Mouse (Mus musculus) megakaryocyte progenitor cell, adult 5-6 weeks (primary cell): ENCODE data around the gene Kcnma1. TPM values are rescaled to one million over a fixed set of nuclear protein-coding genes. Genes with fewer than 3 reads are reported as not detected.

Experiments
- ATAC-seq: replicated peaks from 2 replicates; pipeline ENCODE4 v1.8.0; 2016; ENCODE audit warnings: mild to moderate bottlenecking, moderate TSS enrichment, inconsistent platforms; ENCODE audit not compliant: poor library complexity
- total RNA-seq, 2 experiments: library from RNA; stranded (forward) in 1 of 2; stranded (reverse) in 1 of 2; fragments of 157-497, 149-512 nt in 1 of 2; fragments of 200-1000 nt in 1 of 2; gene quantifications; 2 replicates each; pipeline versions ENCODE4 v1.2.3 to v1.2.4; 2015 to 2017

Gene Kcnma1
- total RNA-seq, 2 experiments from 2014 or later = not detected

DNA sequence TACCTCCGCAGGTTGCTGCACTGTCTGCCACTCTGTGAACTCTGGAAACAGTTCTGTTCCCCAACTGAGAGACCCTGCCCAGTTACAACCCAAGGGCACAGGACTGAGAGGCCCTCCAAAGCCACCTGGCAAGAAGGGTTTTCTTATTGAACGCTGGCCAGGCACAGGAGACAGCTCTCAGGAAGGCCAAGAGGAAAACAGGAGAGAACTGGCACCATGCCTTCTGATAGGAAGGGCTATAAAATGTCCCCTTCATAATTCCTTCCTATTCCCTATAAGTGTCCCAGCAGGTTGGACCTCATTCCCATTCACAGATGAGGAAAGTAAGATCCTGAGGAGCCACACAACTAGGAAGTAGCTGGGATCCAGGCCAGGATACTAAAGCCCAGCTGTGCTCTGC is 39.6 kb downstream of the Kcnma1 start:
- no peak for ATAC-seq

DNA sequence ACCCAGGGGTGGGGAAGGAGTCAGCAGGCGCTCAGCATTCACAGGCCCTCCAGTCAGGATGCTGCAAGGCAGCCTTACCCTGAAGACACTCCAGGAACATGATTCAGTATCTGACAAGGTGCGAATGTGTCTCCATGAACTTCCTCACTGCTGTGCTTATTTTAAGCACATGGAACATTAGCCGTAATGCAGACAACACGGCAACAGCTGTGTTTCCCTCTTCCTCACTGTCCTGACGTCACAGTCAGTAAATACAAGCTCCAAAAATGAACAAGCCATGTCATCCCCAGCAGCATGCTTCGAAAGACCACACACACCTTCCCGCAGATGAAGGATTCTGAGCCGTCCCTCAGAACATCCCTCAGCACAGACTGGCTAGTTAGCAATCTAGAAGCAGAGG is 47.8 kb downstream of the Kcnma1 start:
- ATAC-seq = no peak

DNA sequence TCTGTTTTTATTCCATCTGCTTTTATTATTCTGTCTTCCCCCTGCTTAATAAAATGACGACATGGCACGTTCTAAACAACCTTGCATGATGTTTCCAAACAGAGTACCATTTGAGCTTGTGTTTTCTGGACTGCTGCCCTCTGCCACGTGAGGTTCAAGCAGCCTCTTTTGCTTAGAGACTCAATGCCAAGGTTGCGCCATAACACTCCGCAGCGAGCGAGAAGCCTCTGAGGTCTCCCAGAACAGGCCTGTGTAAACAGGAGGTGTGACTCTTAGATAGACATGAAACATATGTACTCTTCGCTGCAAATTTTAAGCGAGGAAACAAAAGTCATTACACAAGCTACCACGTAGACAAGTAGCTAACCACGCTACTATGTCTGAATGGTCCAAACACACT is 55.2 kb downstream of the Kcnma1 start:
- no peak for ATAC-seq

DNA sequence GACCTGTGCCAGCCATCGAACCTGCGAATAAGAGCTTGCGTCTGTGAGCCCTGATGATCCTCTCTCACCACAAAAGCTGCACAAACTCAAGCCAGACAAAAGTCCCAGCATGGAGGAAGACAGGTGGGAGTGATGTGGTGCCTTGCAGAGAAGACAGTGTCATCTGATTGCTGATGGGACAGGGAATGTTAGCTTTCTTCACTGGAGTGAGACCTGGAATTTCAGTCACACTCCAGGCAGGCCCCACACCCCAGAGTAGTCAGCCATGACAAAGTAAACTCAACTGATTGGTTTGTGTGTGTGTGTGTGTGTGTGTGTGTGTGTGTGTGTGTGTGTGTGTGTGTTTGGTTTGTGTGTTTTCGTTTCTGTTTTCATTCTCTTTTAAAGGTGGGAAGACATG is 57.0 kb downstream of the Kcnma1 start:
- no peak for ATAC-seq

DNA sequence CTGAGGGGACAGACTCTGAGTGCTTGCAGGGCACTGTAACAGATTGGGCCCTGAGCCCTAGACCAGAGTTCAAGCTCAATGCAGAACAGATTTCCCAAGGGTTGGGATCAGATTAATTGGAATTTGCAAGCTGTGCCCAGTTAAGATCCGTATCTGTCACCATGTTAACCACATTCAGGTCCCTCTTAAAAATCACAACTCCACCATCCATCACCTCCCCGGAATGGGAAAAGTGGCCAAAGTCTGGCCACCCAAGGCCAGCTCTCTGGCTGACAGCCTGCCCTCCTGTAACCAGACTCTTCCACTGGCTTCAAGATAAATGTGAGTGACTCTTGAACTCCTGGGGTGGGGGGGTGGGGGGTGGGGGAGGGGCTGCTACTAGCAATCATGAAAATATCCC is 70.4 kb downstream of the Kcnma1 start:
- ATAC-seq = no peak

DNA sequence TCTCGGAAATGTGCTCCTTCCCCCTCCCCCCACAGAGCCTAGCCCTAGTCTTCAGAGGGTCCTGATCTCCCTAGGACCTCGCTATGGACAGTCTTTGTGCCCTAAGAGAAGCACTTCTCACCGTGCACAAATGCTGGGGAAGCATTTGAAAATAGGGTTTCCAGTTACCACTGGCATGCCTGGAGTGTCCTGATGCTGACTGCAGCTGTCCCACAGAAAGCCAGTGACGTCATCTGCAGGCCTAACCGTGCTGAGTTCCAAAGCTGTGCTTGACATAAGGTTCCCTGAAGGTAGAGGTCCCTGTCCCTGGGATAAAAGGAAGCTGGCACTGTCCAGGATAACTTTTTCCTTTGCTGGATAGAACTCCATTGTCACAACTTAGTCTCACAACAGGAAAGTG is 71.1 kb downstream of the Kcnma1 start:
- ATAC-seq = no peak

DNA sequence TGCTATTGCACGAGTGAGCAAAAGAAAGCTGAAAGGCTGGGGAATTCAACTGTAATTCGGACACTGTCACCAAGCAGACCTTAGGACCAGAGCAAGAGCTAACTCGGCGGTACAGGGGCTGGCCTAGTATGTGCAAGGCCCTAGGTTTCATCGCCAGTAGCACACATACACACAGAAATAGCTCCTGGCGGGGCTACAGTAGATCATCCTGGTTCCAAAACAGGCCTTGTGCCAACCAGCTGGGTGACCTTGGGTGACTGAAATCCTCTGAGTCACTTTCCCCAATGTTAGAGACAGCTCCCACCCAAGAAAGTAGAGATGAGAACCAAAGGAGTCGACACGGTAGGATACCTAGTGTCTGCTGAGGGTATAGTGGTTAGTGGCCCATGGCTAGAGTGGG is 72.2 kb downstream of the Kcnma1 start:
- no peak for ATAC-seq

DNA sequence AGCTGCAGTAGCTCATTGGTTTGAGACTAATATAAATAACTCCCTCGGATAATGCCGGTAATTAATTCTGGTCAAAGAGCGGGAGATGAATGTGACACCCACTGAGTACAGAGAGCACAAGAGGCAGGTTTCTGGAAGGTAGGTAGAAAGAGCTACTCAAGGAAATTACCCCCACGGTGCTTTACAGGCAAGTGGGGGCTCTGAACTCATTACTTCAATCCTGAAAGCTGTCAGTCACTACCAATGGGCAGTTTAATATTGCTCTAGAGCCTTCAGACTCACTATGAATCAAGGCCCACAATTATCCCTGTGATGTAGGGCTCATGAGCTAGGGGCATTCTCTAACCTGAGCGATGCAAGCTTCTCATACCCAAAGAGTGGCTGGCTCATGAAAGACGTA is 79.3 kb downstream of the Kcnma1 start:
- ATAC-seq = no peak

DNA sequence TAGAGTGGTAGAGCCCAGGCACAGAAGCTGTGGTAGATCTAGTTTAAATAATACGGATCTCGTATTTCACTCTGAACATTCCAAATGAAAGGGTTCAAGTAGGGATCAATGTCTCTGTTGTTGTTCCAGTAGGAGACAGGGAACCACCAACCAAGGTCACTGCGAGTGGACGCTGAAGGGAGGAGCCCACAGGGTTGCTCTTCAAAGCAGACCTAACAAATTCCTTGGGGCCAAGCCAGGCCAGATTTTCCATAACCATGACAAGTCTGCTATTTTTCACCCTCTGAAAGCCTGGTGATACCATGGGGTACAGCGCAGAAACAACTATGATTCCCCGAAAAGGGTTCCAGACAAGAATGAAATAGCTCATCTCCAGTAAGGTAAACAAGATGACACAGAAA is 82.6 kb downstream of the Kcnma1 start:
- ATAC-seq = no peak

DNA sequence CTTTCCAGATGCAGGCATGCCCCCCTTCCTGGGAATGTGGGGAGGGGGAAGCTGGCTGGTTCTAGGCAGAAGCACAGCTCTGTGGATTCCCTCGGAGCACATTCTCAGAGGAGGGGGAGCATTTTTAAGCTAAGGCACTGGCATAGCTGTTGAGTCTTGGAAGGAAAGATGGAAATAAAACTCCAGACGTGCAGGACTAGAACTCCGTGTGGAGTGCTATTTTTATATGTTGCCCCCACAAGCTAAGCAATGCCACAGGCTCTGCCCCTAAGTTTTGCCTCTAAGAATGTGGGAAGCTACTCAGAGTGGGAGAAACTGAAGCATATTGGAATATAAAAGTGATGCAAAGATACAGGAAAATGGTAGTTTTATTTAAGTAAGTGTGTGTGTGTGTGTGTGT is 85.1 kb downstream of the Kcnma1 start:
- ATAC-seq = no peak

DNA sequence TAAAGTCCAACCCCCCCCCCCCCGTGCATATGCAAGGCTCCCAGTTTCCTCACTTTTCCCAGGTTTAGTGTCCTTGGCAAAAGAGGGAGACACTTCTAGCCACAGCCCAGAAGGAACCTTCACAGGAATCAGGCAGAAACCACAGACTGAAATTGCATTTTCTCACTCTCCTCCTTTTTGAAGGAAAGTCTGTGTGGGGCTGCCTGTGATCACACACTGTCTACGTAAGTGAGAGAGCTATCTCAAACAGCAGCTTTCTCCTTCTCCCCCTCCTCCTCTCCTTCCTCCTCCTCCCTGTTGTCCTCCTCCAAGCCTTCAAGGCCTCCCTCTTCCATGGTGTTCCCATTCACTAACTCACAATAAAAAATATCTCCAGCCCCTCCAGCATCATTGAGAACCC is 90.9 kb downstream of the Kcnma1 start:
- ATAC-seq = no peak

DNA sequence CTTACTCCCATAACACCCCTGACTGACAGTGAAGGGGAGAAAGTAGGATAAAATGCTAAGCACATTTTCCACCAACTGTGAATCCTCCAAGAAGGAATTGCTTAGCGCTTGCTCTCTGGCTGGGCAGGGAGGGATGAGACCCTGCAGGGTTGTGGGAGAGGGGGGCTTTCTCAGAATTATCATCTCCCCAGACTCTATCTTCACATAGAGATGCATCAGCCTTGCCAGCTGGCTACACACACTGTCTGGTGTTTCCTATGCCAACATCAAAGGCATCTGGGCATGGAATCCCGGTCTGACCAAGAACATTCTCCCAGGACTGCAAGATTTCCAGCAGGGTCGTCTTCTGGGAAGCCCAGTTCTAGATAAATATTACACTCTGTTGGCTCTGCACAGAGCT is 91.5 kb downstream of the Kcnma1 start:
- ATAC-seq = no peak

DNA sequence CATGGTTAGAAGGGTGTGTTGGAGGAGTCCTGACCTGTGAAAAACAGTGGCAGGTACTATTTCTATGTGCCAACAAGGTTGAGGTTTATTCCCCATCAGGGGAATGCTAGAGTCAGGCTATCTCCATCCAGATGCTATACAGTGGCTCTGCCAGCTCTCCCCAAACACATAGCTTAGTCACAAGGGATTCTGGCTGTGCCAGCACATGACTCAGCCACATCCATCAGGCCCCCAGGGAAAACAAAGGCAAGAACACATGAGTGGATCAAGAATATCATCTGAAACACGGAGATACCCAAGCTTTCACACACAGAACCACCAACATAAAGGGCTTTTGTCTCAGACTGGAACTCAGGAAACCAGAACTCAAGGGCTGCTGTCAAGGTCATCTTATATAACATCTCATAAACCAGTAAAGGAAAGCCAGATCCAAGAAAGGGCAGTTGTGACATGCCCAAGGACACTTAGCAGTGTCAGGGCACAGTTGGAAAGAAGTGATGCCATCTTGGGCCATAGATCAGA is 103.1 kb downstream of the Kcnma1 start:
- no peak for ATAC-seq

DNA sequence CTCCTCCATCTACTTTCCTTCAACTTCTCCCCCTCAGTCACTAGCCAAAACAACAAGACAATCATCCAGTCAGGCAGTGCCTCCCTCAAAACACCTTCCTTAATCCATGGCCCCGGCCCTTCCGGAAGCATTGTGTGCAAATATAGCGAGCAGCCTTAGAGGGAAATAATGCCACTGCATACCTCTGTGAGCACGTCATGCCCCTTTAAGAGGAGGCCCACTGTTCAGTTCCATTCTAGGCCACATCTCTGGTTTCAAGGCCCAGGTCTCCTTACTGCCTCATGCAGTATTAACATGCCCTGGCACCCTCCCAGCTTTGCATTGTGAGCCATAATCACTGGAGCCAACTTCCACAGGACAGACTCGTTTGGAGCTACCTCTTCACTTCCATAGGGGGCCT is 105.7 kb downstream of the Kcnma1 start:
- no peak for ATAC-seq

DNA sequence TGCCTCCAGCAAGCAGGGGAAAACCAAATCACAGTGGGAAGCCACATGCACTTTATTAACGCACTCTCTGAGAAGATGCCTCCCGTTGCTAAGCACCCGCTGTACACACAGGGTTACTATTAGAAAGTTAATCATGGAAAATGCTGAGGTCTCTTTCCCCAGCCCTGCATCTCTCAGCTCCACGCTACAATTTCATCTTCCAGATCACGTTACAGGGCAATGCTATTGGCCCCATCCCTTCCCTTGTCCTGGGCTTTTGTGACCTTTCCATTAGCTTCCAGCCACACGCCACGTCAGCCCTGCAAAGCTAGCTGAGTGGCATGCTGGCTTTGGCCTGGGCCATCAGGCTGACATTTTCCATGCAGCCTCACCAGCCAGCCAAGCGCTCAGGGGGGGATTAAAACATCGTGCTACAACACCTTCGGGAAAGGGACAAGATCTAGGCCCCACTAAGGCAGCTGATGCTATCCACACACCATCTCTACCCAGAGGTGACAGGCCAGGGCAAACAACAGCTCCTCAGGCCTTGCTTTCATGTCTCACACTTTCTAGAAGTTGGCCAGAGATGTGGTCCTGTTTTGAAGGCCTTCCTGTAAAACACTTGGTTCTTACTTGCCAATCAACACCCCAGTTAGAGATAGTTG is 111.5 kb downstream of the Kcnma1 start:
- no peak for ATAC-seq

DNA sequence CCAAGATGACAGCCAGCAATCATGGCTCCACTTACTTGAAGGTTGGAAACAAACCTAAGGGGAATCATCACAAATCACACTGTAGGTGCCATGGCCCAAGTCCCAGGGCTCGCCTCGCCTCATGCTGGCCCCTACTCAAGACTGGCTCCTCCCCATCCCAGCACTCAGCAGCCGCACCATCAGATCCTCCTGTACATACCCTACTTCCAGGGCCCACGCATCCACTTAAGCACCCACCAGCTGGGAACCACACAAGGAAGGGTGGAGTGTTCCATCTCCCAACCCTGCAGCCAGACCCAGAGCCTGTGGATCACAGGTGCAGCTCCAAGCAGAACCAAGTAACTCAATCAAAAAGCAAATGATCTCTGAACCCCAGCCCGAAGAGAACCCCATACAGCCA is 114.8 kb downstream of the Kcnma1 start:
- no peak for ATAC-seq

DNA sequence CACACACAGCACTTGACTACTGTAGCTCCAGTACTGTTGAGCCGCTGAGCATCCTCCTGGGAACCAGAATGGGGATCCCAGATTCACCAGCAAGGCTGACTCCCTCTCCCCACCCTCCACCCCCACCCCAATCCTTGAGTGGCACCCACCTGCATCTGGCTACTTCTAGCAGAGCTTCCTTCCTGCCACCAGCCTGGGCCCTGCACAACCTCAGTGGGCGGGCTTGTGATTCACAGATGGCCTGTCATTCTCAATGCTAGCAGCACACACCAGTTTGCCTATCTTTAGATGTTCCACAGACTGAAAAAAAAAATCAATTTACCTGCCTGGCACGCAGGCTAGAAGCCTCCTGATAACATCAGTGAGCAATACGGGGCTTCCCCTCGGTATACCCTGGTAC is 116.5 kb downstream of the Kcnma1 start:
- no peak for ATAC-seq

DNA sequence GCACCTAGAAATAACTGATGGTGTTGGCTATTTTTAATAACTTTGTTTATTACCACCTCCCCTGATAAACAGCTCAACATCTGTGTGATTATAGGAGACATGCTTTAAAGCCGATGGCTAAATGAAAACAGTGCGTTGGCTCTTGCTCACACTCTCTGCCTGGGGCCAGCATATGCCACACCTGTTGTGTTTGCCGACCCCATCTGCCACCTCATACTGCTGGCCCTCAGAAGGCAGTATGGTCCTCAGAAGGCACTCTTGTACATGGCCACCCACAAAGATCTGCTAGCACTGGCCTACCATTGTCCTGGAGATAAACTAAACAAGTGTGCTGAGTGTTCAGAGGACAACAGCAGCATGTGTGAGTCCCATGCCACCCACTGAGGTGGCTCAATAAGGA is 118.3 kb downstream of the Kcnma1 start:
- ATAC-seq = no peak

DNA sequence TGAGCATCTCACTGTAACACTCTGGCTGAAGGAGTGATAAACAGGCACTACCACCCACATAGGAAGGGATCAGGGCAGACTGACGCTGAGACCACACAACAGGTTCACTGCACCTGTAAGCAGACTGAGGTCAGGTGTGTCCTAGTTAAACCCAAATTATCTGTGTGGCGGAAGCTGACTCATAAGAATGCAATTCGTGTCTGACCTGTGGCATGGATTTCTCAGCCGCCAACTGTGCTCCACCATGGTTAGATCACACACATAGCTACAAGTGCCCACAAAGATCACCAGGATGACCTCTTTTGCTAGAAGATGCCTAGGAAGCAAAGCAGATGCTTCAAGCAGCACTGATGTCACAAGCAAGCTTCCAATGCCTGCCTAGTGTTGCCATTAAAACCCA is 128.2 kb downstream of the Kcnma1 start:
- ATAC-seq = no peak

DNA sequence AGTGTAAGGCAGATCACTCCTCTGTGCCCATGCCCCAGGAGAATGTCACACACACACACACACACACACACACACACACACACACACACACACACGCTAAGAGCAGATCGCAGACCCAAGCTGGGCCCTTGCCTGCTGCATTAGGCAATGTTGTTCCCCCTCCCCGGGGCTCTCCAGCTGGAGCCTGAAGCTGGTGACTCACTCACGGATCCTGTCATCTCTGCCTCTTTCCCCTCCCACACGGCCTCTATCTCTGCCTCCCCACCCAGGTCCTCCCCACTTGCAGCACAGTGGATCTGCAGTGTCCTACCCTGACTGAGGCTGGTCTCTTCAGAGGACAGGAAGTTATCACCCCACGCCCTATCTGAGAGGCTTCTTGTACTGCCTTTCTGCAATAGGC is 128.8 kb downstream of the Kcnma1 start:
- no peak for ATAC-seq

DNA sequence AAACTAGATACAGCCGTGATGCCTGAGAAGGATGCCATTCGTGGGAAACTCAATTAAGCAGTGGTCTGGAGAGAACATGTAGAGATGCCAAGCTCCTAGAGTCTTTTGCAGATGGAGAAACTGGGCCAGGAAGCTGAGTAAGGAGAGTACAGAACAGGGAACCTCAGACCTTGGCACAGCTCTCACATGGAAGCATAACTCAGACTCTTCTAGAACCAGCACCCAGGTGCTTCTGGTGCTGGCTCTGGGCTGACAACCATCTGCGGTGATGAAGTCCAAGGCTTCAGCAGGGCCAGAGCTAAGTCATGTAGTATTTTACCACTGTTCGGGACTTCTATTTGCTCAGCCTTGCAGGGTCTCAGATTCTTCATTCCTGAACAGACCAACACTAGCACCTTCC is 129.2 kb downstream of the Kcnma1 start:
- no peak for ATAC-seq

DNA sequence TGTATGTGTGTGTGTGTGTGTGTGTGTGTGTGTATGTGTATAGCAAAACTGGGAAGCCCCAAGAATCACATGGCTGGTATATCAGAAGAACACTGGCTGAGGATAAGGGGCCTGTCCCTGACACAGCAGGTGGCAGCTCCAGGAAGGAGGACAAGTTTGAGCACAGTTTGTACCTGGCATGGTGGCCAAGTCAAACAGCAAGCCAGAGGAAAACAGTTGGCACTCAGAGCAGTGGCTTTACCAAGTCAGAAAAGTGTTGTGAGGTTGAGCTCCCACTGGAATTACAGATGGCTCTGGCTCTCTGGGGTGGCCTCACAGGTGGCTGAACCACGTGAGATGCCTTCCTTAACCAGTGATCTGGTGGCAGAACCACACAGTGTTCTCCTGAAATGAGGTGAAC is 132.3 kb downstream of the Kcnma1 start:
- ATAC-seq = no peak

DNA sequence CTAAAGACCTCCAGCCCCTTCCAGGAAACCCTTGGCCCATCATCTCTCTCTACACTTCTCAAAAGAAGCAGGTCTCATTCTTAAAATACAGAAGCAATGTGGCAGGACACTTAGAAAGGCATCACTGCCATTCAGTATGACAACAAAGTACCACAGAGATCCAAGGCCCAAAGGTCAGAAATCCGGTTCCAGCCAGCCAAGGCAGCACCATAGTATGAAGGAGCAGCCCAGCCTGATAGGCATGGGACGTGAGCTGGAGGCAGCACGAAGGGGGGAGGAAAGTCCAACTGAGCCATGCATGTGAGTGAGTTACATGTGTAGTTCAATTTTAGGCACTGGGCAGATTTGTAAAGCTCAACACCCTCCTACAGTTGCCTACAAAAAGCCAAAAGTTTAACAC is 135.0 kb downstream of the Kcnma1 start:
- ATAC-seq = no peak

DNA sequence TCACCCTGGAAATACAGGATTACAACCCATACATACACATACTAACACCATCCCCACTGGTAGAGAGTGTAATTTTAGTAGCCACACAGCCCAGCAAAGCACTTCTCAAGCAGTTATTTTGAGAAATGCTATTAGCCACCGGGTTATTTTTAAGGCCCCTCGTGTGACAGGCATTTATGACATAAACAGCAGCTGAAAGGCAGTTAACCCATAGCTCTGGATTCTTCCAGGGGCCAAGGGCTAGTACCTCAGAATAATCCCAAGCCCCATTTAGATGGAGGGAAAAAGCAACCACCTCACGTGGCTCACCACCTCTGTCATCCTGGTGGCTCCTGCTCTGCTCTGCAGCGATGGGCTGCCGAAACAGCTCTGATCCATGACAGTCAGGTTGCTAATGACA is 136.7 kb downstream of the Kcnma1 start:
- ATAC-seq = no peak
